Mouse (Mus musculus) lung, embryonic 16.5 days (tissue): Measurements from ENCODE around the gene D1Ertd622e. TPM values are rescaled to one million over a fixed set of nuclear protein-coding genes. Genes with fewer than 3 reads are reported as not detected.

Experiments
- ATAC-seq: fragments of 200-750 bp; cut with Nextera tagmentation; 2 replicates; pipeline ENCODE4 v1.8.0; 2017; ENCODE audit warnings: low read depth, mild to moderate bottlenecking, moderate library complexity
- H3K27ac ChIP-seq: fragments of 300-500 bp; sonication (generic); 2 replicates; pipeline ENCODE4 v1.5.1; 2014; ENCODE audit warnings: mild to moderate bottlenecking, control low read depth, low read length
- H3K27me3 ChIP-seq: fragments of 300-500 bp; sonication (generic); 2 replicates; pipeline ENCODE4 v1.6.1; 2014; ENCODE audit warnings: low read depth, low read length, mixed read lengths; ENCODE audit not compliant: control insufficient read depth, insufficient read depth
- H3K36me3 ChIP-seq: fragments of 300-500 bp; sonication (generic); 2 replicates; pipeline ENCODE4 v1.6.1; 2014; ENCODE audit warnings: low read length; ENCODE audit not compliant: control insufficient read depth, insufficient read depth
- H3K4me1 ChIP-seq: fragments of 300-500 bp; sonication (generic); replicated peaks from 2 replicates; pipeline ENCODE4 v1.6.1; 2014; ENCODE audit warnings: low read length, mixed read lengths; ENCODE audit not compliant: control insufficient read depth, insufficient read depth
- H3K4me2 ChIP-seq: fragments of 300-500 bp; sonication (generic); 2 replicates; pipeline ENCODE4 v1.6.1; 2014; ENCODE audit warnings: low read depth, low read length, control low read depth
- H3K4me3 ChIP-seq: fragments of 300-500 bp; sonication (generic); 2 replicates; pipeline ENCODE4 v1.5.1; 2014; ENCODE audit warnings: mild to moderate bottlenecking, low read length, control low read depth
- H3K9ac ChIP-seq: fragments of 300-500 bp; sonication (generic); 2 replicates; pipeline ENCODE4 v1.6.1; 2014; ENCODE audit warnings: low read length, control low read depth
- H3K9me3 ChIP-seq: fragments of 300-500 bp; sonication (generic); 2 replicates; pipeline ENCODE4 v1.6.1; 2016; ENCODE audit warnings: low read length; ENCODE audit not compliant: control insufficient read depth
- WGBS: fragments of 180-500 bp; shearing (Covaris S2); extraction: QIAGEN DNeasy Blood & Tissue Kit; methylation state at CpG from one replicate; pipeline ENCODE4 v1.1.7; 2014; 5-methylcytosine and 5-hydroxymethylcytosine counted together
- polyA plus RNA-seq: library from polyadenylated mRNA; unstranded; fragments of >200 nt; fragmentation: Nextera tagmentation; extraction: Ambion mirVana; gene quantifications from 2 replicates; pipeline ENCODE4 v1.2.1, GENCODE M21; 2015

Gene D1Ertd622e
- 17.0 and 19.5 TPM in 2 replicates for polyA plus RNA-seq

DNA sequence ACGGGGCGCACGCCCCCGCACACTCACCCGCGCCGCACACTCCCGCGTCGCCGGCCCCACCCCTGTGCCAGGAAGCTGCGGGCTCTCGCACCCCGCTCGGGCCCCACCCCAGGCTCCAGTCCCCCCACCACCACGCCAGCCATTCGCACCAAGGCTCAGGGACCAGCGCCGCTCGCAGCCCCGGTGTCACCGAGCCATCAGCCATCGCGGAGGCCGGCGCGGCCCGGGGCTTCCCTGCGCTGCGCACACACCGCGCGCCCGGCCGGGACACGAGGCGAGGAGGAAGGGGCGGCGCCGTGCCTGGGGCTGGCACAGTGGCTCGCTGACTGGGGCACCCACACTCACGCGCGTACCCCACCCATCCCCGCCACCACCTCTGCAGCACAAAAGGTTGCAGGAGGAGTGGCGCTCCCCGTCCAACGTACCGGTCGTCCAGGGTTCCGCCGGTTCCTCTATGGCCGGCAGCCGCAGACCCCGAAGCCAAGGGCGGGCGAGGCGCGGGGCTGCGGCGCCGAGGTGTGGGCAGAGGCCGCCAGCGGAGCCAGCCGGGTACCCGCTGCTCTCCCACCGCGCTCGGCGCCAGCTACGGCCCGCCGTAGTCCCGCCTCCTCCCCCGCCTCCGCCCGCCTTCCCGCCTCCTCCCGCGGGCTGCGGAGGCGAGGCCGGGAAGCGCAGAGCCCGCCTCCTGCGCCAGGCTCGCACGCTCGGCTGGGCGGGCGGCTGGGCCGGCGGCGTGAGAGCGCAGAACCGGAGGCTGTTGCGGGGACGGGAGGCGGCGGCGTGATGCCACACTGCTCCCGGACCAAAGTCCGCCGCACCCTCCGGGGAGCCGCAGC, at the start of gene D1Ertd622e:
TSS of gene D1Ertd622e (minus strand) at position 669 of the 836 bp plus-strand sequence.
- H3K27ac ChIP-seq = peak within 1 kb of the TSS; percentile 86
- no peaks in the 10 kb centered on the region for H3K9me3 ChIP-seq
- peak within 1 kb of the TSS; percentile 82 for H3K9ac ChIP-seq
- WGBS = under 1% methylated on average over 50 of the region's 106 CpGs
- H3K27me3 ChIP-seq = no peaks in the 10 kb centered on the region
- peak; percentile 94 for ATAC-seq
- H3K4me2 ChIP-seq = peak within 1 kb of the TSS; percentile 79
- H3K36me3 ChIP-seq = no peaks in the 10 kb centered on the region
- H3K4me3 ChIP-seq = peak within 1 kb of the TSS; percentile 82
- peaks cover 14% of the 10 kb centered on the region for H3K4me1 ChIP-seq

DNA sequence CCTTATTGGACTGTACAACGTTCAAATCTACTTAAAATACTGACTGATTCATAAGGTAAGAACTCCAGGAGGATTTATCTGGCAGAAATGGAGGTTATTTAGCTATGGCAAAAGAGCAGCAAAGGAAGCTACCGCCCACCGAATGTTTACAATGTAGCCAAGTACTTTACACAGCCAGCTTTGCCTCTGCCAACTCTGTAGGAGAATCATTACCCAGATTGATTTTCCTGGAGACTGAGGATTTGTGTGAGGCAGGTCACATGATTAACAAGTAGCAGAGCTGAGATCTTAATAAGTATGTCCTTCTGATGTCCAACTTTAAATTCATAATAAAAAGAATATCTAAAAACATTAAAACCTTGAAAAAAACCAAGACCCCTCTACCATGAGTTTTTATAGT, 48.6 kb upstream of the D1Ertd622e start:
- Histone ChIP-seq H3K27ac (no peak overlapping the region), H3K4me3 (no peak overlapping the region), H3K4me1 (no peaks in the 10 kb centered on the region), H3K27me3 (no peaks in the 10 kb centered on the region), H3K36me3 (peaks cover 11% of the 10 kb centered on the region), H3K4me2 (no peak overlapping the region), H3K9ac (no peak overlapping the region), H3K9me3 (no peaks in the 10 kb centered on the region)
- WGBS = 77% methylated on average over 3 of the region's 3 CpGs
- no peak for ATAC-seq

GRCm38 (mm10) chr1:97705389-97705788, 43.5 kb upstream of the D1Ertd622e start:
- no peaks in the 10 kb centered on the region for H3K27me3 ChIP-seq
- no peak overlapping the region for H3K9ac ChIP-seq
- H3K9me3 ChIP-seq = no peaks in the 10 kb centered on the region
- ATAC-seq = no peak
- H3K4me2 ChIP-seq = no peak overlapping the region
- no peak overlapping the region for H3K4me3 ChIP-seq
- no peak overlapping the region for H3K27ac ChIP-seq
- no peaks in the 10 kb centered on the region for H3K4me1 ChIP-seq
- H3K36me3 ChIP-seq = peaks cover 7% of the 10 kb centered on the region

- H3K27ac ChIP-seq = no peak overlapping the region
- WGBS = 82% methylated on average over 1 of the region's 1 CpGs
- H3K36me3 ChIP-seq = peaks cover 7% of the 10 kb centered on the region
- ATAC-seq = no peak
- no peak overlapping the region for H3K4me3 ChIP-seq
- H3K27me3 ChIP-seq = no peaks in the 10 kb centered on the region
- no peak overlapping the region for H3K4me2 ChIP-seq
- no peak overlapping the region for H3K9ac ChIP-seq
- H3K9me3 ChIP-seq = no peaks in the 10 kb centered on the region
- H3K4me1 ChIP-seq = no peaks in the 10 kb centered on the region
These were observed 42.8 kb upstream of the D1Ertd622e start for GRCm38 (mm10) chr1:97704646-97705045.

GRCm38 (mm10) chr1:97698956-97699570, 37.2 kb upstream of the D1Ertd622e start:
- H3K4me3 ChIP-seq = no peak overlapping the region
- H3K27ac ChIP-seq = no peak overlapping the region
- WGBS = 12% methylated on average over 11 of the region's 11 CpGs
- no peak overlapping the region for H3K4me2 ChIP-seq
- no peaks in the 10 kb centered on the region for H3K9me3 ChIP-seq
- H3K27me3 ChIP-seq = no peaks in the 10 kb centered on the region
- H3K36me3 ChIP-seq = no peaks in the 10 kb centered on the region
- no peak overlapping the region for H3K9ac ChIP-seq
- H3K4me1 ChIP-seq = no peaks in the 10 kb centered on the region
- no peak for ATAC-seq

GRCm38 (mm10) chr1:97697273-97697672, 35.4 kb upstream of the D1Ertd622e start:
- Histone ChIP-seq H3K36me3 (no peaks in the 10 kb centered on the region), H3K4me2 (no peak overlapping the region), H3K9ac (no peak overlapping the region), H3K9me3 (no peaks in the 10 kb centered on the region), H3K27ac (no peak overlapping the region), H3K27me3 (no peaks in the 10 kb centered on the region), H3K4me1 (no peaks in the 10 kb centered on the region), H3K4me3 (no peak overlapping the region)
- 88% methylated on average over 1 of the region's 1 CpGs for WGBS
- no peak for ATAC-seq

DNA sequence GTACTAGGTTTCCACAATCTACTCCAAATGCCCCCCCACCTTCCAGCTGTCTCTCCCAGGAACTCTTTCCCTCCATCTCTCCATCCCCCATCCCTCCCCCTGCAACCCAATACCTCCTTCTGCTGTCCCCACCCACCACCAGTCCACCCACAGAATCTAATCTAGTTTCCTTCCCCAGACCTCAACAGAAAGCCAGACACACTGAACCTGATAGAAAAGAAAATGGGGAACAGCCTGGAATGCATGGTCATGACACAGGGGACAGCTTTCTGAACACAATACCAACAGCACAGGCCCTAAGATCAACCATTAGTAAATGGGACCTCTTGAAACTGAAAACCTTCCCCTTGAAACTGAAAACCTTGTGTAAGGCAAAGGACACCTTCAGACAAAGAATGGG, 32.0 kb upstream of the D1Ertd622e start:
- H3K36me3 ChIP-seq = no peaks in the 10 kb centered on the region
- H3K9me3 ChIP-seq = no peaks in the 10 kb centered on the region
- no peak for ATAC-seq
- H3K9ac ChIP-seq = no peak overlapping the region
- no peak overlapping the region for H3K27ac ChIP-seq
- H3K4me3 ChIP-seq = no peak overlapping the region
- no peaks in the 10 kb centered on the region for H3K4me1 ChIP-seq
- H3K27me3 ChIP-seq = no peaks in the 10 kb centered on the region
- no peak overlapping the region for H3K4me2 ChIP-seq

- WGBS = 14% methylated on average over 3 of the region's 3 CpGs
These were observed 26.9 kb upstream of the D1Ertd622e start for GRCm38 (mm10) chr1:97688756-97689155.

DNA sequence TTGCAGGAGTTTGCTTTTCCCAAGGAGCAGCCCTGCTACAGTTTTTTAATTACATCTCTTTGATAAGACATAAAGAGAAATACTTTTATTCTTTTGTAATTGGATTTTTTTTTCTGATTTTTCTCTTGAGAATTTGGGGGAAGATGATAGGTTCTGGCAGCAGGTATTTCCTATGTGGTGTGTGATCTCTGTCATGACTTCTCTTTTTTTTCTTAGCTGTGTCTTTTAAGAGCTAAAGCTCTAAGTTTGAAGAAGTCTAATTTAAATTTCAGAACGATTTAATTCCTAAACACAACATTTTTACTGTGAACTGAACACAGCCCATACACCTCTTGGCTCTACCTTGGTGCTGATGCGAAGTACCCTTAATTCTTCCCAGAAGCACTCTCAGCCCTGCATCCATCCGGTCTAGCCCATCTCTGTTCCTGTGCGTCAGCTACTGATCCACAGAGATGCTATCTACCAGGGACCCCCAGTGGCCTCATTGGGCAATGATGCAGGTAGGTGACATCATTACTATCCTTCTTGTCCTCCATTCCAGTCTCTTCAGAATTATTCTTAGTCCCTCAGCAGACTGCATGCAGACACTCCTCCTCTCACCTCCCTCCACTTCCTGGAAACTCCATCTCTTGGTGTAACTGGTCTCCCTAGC, 14.8 kb upstream of the D1Ertd622e start:
- Histone ChIP-seq H3K4me3 (no peak overlapping the region), H3K4me2 (no peak overlapping the region), H3K27me3 (no peaks in the 10 kb centered on the region), H3K36me3 (no peaks in the 10 kb centered on the region), H3K9me3 (no peaks in the 10 kb centered on the region), H3K9ac (no peak overlapping the region), H3K27ac (no peak overlapping the region), H3K4me1 (no peaks in the 10 kb centered on the region)
- no peak for ATAC-seq
- WGBS = 67% methylated on average over 4 of the region's 4 CpGs

More at GRCm38 (mm10) chr1:97688756-97689155, 26.9 kb upstream of the D1Ertd622e start:
- no peaks in the 10 kb centered on the region for H3K27me3 ChIP-seq
- no peaks in the 10 kb centered on the region for H3K36me3 ChIP-seq
- no peaks in the 10 kb centered on the region for H3K4me1 ChIP-seq
- no peaks in the 10 kb centered on the region for H3K9me3 ChIP-seq
- H3K9ac ChIP-seq = no peak overlapping the region
- H3K4me2 ChIP-seq = no peak overlapping the region
- H3K27ac ChIP-seq = no peak overlapping the region
- ATAC-seq = no peak
- H3K4me3 ChIP-seq = no peak overlapping the region
